Mouse (Mus musculus) hindbrain, embryonic 14.5 days (tissue): ENCODE measurements around the gene Csk. TPM values are rescaled to one million over a fixed set of nuclear protein-coding genes. Genes with fewer than 3 reads are reported as not detected.
A peak's percentile ranks its signal among the peaks of the same experiment; 100 is the strongest.

Experiments used
- ATAC-seq: fragments of 200-750 bp; cut with Nextera tagmentation; 2 replicates; pipeline ENCODE4 v1.8.0; 2017; ENCODE audit warnings: moderate number of reproducible peaks, mild to moderate bottlenecking, moderate TSS enrichment, moderate library complexity; ENCODE audit not compliant: low FRiP score
- DNase-seq: peaks from one replicate; pipeline ENCODE4 v3.0.0-alpha.2; 2015; ENCODE audit warnings: low spot score
- H3K27ac ChIP-seq: fragments of 300-500 bp; sonication (generic); 2 replicates; pipeline ENCODE4 v1.5.1; 2014; ENCODE audit warnings: mild to moderate bottlenecking, moderate library complexity
- H3K27me3 ChIP-seq: fragments of 300-500 bp; sonication (generic); 2 replicates; pipeline ENCODE4 v1.6.1; 2014; ENCODE audit warnings: mild to moderate bottlenecking, low read length, mixed read lengths; ENCODE audit not compliant: control insufficient read depth, insufficient read depth
- H3K36me3 ChIP-seq: fragments of 300-500 bp; sonication (generic); replicated peaks from 2 replicates; pipeline ENCODE4 v1.6.1; 2014; ENCODE audit not compliant: control insufficient read depth, insufficient read depth
- H3K4me1 ChIP-seq: fragments of 300-500 bp; sonication (generic); replicated peaks from 2 replicates; pipeline ENCODE4 v1.6.1; 2014; ENCODE audit warnings: antibody characterized with exemption, low read length, mixed read lengths; ENCODE audit not compliant: control insufficient read depth, insufficient read depth
- H3K4me2 ChIP-seq: fragments of 300-500 bp; sonication (generic); replicated peaks from 2 replicates; pipeline ENCODE4 v1.6.1; 2014; ENCODE audit warnings: mild to moderate bottlenecking, moderate library complexity
- H3K4me3 ChIP-seq: fragments of 300-500 bp; sonication (generic); replicated peaks from 2 replicates; pipeline ENCODE4 v1.5.1; 2014; ENCODE audit warnings: mild to moderate bottlenecking, low read length
- H3K9ac ChIP-seq: fragments of 300-500 bp; sonication (generic); 2 replicates; pipeline ENCODE4 v1.6.1; 2014
- H3K9me3 ChIP-seq: fragments of 300-500 bp; sonication (generic); 2 replicates; pipeline ENCODE4 v1.6.1; 2016; ENCODE audit warnings: low read length; ENCODE audit not compliant: control insufficient read depth
- WGBS: fragments of 180-500 bp; shearing (Covaris S2); extraction: QIAGEN DNeasy Blood & Tissue Kit; methylation state at CpG from one replicate; pipeline ENCODE4 v1.1.7; 2014; 5-methylcytosine and 5-hydroxymethylcytosine counted together
- polyA plus RNA-seq: library from polyadenylated mRNA; unstranded; fragments of >200 nt; fragmentation: Nextera tagmentation; extraction: Ambion mirVana; gene quantifications from 2 replicates; pipeline ENCODE4 v1.2.1, GENCODE M21; 2014

Gene Csk
- polyA plus RNA-seq, 1 experiment from 2014 or later, result 41.0 TPM

DNA sequence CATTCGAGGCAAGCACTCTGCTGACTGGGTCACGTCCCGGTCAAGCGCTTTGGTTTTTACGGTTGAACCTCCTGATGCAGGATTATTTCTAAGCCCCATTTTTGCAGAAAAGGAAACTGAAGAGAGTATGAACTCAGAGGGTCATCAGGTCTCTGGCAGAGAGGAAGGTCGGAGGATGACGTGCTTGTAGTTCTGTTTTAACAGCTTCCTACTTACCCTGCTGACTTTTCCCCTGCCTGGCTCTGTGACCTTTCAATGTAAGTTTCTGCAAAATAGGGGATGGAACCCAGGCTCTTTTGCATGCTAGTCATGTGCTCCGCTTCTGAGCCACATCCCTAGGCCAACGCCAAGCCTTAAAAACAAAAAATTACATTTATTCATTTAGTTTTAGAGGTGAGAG, 1.1 kb downstream of the Csk start:
- 66% methylated on average over 9 of the region's 9 CpGs for WGBS
- Histone ChIP-seq H3K9me3 (no peaks in the 10 kb centered on the region), H3K4me2 (no peak overlapping the region), H3K4me1 (peaks cover 7% of the 10 kb centered on the region), H3K4me3 (no peak overlapping the region), H3K27ac (no peak overlapping the region), H3K27me3 (no peaks in the 10 kb centered on the region), H3K36me3 (no peaks in the 10 kb centered on the region), H3K9ac (no peak overlapping the region)
- ATAC-seq (no peak), DNase-seq (no peak)

- no peak overlapping the region for H3K4me3 ChIP-seq
- H3K36me3 ChIP-seq, result no peaks in the 10 kb centered on the region
- ATAC-seq, result no peak
- no peak overlapping the region for H3K4me2 ChIP-seq
- no peak overlapping the region for H3K27ac ChIP-seq
- no peak for DNase-seq
- WGBS, result 42% methylated on average over 6 of the region's 6 CpGs
- H3K9ac ChIP-seq, result 0 out of 2 replicates have a peak overlapping the region, but pooled peaks have one; percentile 10
- H3K4me1 ChIP-seq, result peaks cover 7% of the 10 kb centered on the region
- no peaks in the 10 kb centered on the region for H3K9me3 ChIP-seq
- H3K27me3 ChIP-seq, result no peaks in the 10 kb centered on the region
Observed at GRCm38 (mm10) chr9:57650786-57651311, 2.6 kb downstream of the Csk start.

- H3K9me3 ChIP-seq, result no peaks in the 10 kb centered on the region
- no peak overlapping the region for H3K27ac ChIP-seq
- ATAC-seq, result no peak
- WGBS, result 92% methylated on average over 6 of the region's 6 CpGs
- H3K27me3 ChIP-seq, result no peaks in the 10 kb centered on the region
- H3K9ac ChIP-seq, result no peak overlapping the region
- H3K4me2 ChIP-seq, result no peak overlapping the region
- no peaks in the 10 kb centered on the region for H3K36me3 ChIP-seq
- H3K4me1 ChIP-seq, result peaks cover 7% of the 10 kb centered on the region
- H3K4me3 ChIP-seq, result no peak overlapping the region
- DNase-seq, result no peak
Observed at GRCm38 (mm10) chr9:57650130-57650785, 3.2 kb downstream of the Csk start.

DNA sequence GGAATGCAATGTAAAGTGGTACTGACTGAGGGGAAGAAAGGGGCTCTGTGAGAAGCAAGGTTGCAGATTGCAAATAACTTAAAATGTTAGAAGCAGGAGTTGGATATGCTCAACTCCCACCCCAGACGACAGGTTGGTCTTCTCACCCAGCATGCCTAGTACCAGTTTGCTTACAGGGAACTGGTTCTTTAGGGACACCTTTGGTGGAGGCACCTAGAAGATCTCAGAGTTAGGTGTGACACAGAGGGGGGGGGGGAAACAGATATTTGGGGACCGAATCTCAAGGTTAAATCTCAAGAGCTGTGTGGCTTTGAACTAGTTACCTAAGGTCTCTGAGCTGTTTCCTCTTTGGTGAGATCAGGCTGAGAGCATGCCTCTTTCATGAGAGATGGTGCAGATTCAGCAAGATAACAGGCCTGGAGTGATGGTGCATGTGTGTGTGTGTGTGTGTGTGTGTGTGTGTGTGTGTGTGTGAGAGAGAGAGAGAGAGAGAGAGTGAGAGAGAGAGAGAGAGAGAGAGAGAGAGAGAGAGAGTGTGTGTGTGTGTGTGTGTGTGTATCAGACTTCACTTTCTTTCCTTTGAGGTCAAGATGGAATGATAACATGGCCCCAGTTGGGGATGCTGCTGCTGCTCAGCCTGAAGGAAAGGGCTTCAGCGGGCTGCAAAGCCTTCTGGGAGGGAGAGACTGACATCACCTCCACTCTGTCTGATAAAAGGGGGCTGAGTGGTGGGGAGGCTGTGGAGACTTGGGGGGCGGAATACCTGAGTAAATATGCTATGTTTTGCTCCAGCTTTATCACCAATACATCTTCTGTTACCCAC, 5.9 kb downstream of the Csk start:
- H3K9ac ChIP-seq, result no peak overlapping the region
- peaks cover 24% of the 10 kb centered on the region for H3K4me1 ChIP-seq
- H3K4me3 ChIP-seq, result no peak overlapping the region
- 82% methylated on average over 4 of the region's 4 CpGs for WGBS
- no peak overlapping the region for H3K4me2 ChIP-seq
- no peaks in the 10 kb centered on the region for H3K27me3 ChIP-seq
- H3K9me3 ChIP-seq, result no peaks in the 10 kb centered on the region
- H3K36me3 ChIP-seq, result 0 out of 2 replicates have a peak, but pooled peaks cover 6% of the 10 kb centered on the region
- ATAC-seq (no peak), DNase-seq (no peak)
- no peak overlapping the region for H3K27ac ChIP-seq

DNA sequence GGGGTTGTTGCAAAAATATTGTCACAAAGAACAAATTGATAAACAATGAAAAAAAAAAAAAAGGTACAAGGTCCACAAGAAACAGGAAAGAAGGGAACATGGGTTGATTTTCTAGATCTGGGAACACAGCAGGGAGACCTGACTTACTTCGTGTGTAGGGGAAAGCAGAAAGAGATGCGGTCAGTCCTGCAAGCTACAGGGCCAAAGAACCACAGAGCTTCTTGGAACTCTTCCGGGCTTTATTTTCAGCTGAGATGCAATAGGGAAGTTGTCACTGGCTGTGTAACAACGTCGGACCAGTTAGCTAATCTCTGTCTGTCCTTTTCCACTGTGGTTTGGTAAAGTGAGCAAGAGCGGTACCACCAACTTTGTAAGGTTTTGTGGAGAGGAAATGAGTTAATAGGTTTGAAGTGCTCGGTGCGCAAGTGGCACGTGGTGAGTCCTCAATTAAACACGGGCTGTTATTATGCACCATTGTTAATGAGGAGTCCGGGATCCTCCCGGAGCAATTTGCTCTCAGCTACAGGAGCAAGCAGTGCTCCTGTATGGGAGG, 6.8 kb downstream of the Csk start:
- H3K27ac ChIP-seq, result no peak overlapping the region
- peaks cover 11% of the 10 kb centered on the region for H3K36me3 ChIP-seq
- no peak for ATAC-seq
- H3K9me3 ChIP-seq, result no peaks in the 10 kb centered on the region
- WGBS, result 76% methylated on average over 12 of the region's 12 CpGs
- no peak overlapping the region for H3K9ac ChIP-seq
- H3K4me2 ChIP-seq, result no peak overlapping the region
- H3K4me1 ChIP-seq, result peaks cover 33% of the 10 kb centered on the region
- DNase-seq, result no peak
- no peaks in the 10 kb centered on the region for H3K27me3 ChIP-seq
- no peak overlapping the region for H3K4me3 ChIP-seq

DNA sequence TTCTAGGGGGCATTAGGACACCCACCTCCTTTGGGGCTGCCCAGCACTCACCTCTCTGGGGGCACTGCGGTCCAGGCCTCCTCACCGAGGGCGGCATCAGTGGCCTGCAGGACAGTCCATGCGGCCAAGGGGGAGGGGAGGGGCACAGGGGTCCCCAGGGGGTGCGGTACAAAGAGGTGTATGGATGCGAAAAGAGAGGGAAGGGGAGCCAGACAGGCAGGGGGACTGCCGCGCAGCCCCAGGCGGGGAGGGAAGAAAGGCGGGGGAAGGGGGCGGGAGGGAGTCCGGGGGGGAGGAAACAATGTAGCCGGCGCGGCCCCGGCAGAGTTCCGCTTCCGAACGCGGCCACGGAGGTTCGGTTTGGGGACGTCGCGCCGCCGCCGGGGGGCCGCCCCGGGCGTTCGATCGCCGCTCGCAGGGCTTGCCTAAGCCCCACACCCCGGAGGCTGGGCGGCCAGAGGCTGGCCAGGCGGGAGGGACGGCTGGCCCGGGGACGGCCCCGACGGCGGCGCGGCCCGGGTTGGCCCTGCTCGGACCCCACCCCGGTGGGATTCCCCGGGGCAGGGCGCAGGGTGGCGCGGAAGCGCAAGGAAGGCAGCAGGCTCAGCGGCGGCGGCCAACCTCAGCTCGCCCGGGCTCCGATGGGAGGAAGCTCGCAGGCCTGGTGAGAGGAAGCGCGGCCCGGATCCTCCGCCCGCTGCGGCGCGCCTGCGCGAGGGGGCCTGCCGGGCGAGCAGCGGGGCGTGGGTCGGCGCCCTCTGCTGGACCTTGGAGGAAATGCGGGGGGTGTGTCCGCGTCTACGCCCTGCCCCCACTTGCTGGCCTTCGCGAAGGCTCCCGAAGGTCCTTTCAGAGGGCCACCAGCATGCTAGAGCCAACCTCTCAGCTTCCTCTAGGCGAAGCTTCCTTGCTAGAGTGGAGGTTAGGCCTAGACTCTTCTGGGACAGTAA, 8.2 kb downstream of the Csk start:
- DNase-seq, result peak; percentile 94
- H3K9ac ChIP-seq, result peak overlapping the region; percentile 96
- H3K9me3 ChIP-seq, result no peaks in the 10 kb centered on the region
- H3K36me3 ChIP-seq, result peaks cover 15% of the 10 kb centered on the region
- H3K4me3 ChIP-seq, result peak overlapping the region; percentile 71
- H3K4me2 ChIP-seq, result peak overlapping the region; percentile 93
- peaks cover 42% of the 10 kb centered on the region for H3K4me1 ChIP-seq
- 0% methylated on average over 75 of the region's 85 CpGs for WGBS
- ATAC-seq, result peak; percentile 82
- peak overlapping the region; percentile 92 for H3K27ac ChIP-seq
- no peaks in the 10 kb centered on the region for H3K27me3 ChIP-seq

GRCm38 (mm10) chr9:57644442-57644943, 8.9 kb downstream of the Csk start:
- no peaks in the 10 kb centered on the region for H3K27me3 ChIP-seq
- peak overlapping the region; percentile 92 for H3K27ac ChIP-seq
- peak overlapping the region; percentile 93 for H3K4me2 ChIP-seq
- ATAC-seq (peak; percentile 23), DNase-seq (no peak)
- no peaks in the 10 kb centered on the region for H3K9me3 ChIP-seq
- H3K4me1 ChIP-seq, result peaks cover 50% of the 10 kb centered on the region
- H3K9ac ChIP-seq, result peak overlapping the region; percentile 96
- H3K4me3 ChIP-seq, result peak overlapping the region; percentile 71
- WGBS, result under 1% methylated on average over 18 of the region's 18 CpGs
- peaks cover 15% of the 10 kb centered on the region for H3K36me3 ChIP-seq

DNA sequence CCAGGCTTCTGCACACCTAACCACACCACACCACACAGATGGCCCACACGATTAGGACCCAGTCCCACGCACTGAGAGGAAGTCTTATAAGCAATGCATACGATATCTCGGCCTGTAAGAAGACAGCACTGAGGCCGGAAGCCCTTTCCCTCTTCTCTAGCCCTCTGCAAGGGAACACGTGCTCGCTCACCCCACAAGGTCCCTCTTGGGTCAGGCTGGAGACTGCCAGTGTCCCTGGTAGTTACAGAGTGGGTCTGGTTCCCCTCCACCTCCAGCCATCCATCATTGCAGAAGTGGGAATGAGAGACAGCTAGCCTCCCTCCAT, 9.6 kb downstream of the Csk start:
- WGBS, result 58% methylated on average over 7 of the region's 7 CpGs
- Histone ChIP-seq H3K27me3 (no peaks in the 10 kb centered on the region), H3K27ac (no peak overlapping the region), H3K4me3 (peak overlapping the region; percentile 71), H3K36me3 (peaks cover 15% of the 10 kb centered on the region), H3K9ac (peak overlapping the region; percentile 96), H3K4me1 (peaks cover 56% of the 10 kb centered on the region), H3K4me2 (peak overlapping the region; percentile 93), H3K9me3 (no peaks in the 10 kb centered on the region)
- DNase-seq, result no peak
- ATAC-seq, result no peak
